In genomic region chr2:79111673-79112072, GRCm38 (mm10) we compare ENCODE assay signal across 22 mouse cellular contexts.
DNase-seq lines count a peak whose midpoint lies in the region; ATAC-seq and TF ChIP-seq lines count a peak whose summit lies in the region.
"Had no signal": no experiment of that assay in that cellular context is flagged by ENCODE, and none has a peak within 500 bp of the region (broad histone marks: within the 10 kb centered on the region; RNA-seq: fewer than 3 reads in every experiment).

No protein-coding gene starts in this region.

- no peaks in the 10 kb centered on the region for H3K9me3 ChIP-seq in forebrain, embryonic 14.5 days (replicated peaks; ENCODE audit: control insufficient read depth, low read length)
- H3K9me3 ChIP-seq in kidney, embryonic 14.5 days (ENCODE audit: control insufficient read depth, low read length) = no peaks in the 10 kb centered on the region

- peak; percentile 58 for ATAC-seq in CD4-positive, CD25-positive, alpha-beta regulatory T cell, adult 4 months
- ATAC-seq in activated CD4-positive, CD25-positive, alpha-beta regulatory T cell, adult 4 months = peak; percentile 36
- ATAC-seq in inflammation-experienced regulatory T-cells, adult 6 months = peak; percentile 52
- no peak for ATAC-seq in forebrain, embryonic 14.5 days
- ATAC-seq in megakaryocyte-erythroid progenitor cell, adult 5-6 weeks (replicated peaks; ENCODE audit: low FRiP score, low TSS enrichment, poor library complexity, severe bottlenecking) = no peak
- ATAC-seq in kidney, embryonic 14.5 days (ENCODE audit: low FRiP score, low TSS enrichment) = no peak
- ATAC-seq: Patski had no signal

- no peak overlapping the region for H3K9ac ChIP-seq in forebrain, embryonic 14.5 days (ENCODE audit: low read length)
- no peak overlapping the region for H3K9ac ChIP-seq in kidney, embryonic 14.5 days (ENCODE audit: low read depth, low read length)

- H3K4me2 ChIP-seq in forebrain, embryonic 14.5 days (ENCODE audit: low read length) = no peak overlapping the region
- no peak overlapping the region for H3K4me2 ChIP-seq in kidney, embryonic 14.5 days (replicated peaks; ENCODE audit: low read depth, low read length)

- no peak for TF ChIP-seq POLR2A in thymus, adult 2 months (IDR thresholded peaks at IDR 0.05; ENCODE audit: control insufficient read depth, extremely low read depth, insufficient read depth, low read length, poor library complexity)

- no peak overlapping the region for H3K27ac ChIP-seq in thymus, adult 2 months (ENCODE audit: control insufficient read depth, insufficient read depth, low read length)
- H3K27ac ChIP-seq in forebrain, embryonic 14.5 days (ENCODE audit: low read depth, low read length) = no peak overlapping the region
- no peak overlapping the region for H3K27ac ChIP-seq in kidney, embryonic 14.5 days (ENCODE audit: low read depth, low read length)

- H3K4me1 ChIP-seq in thymus, adult 2 months (replicated peaks; ENCODE audit: control insufficient read depth, insufficient read depth, low read length) = 0 out of 2 replicates have a peak, but pooled peaks cover 2% of the 10 kb centered on the region
- no peaks in the 10 kb centered on the region for H3K4me1 ChIP-seq in forebrain, embryonic 14.5 days (ENCODE audit: control insufficient read depth, insufficient read depth, low read length)
- no peaks in the 10 kb centered on the region for H3K4me1 ChIP-seq in kidney, embryonic 14.5 days (ENCODE audit: control insufficient read depth, insufficient read depth, low read length)

- H3K36me3 ChIP-seq in thymus, adult 2 months (ENCODE audit: control insufficient read depth, insufficient read depth, low read length) = no peaks in the 10 kb centered on the region
- no peaks in the 10 kb centered on the region for H3K36me3 ChIP-seq in forebrain, embryonic 14.5 days (ENCODE audit: control insufficient read depth, insufficient read depth, low read length)
- no peaks in the 10 kb centered on the region for H3K36me3 ChIP-seq in kidney, embryonic 14.5 days (ENCODE audit: control insufficient read depth, insufficient read depth, low read length)
- H3K36me3 ChIP-seq: G1E had no signal

- 49% methylated on average over 1 of the region's 1 CpGs for WGBS in thymus, adult 2 months
- WGBS in forebrain, embryonic 14.5 days = 97% methylated on average over 1 of the region's 1 CpGs
- WGBS in kidney, embryonic 14.5 days = 93% methylated on average over 1 of the region's 1 CpGs

- no peak overlapping the region for H3K4me3 ChIP-seq in thymus, adult 2 months (ENCODE audit: control insufficient read depth, insufficient read depth, low read length)
- no peak overlapping the region for H3K4me3 ChIP-seq in forebrain, embryonic 14.5 days (ENCODE audit: low read depth, low read length)
- no peak overlapping the region for H3K4me3 ChIP-seq in kidney, embryonic 14.5 days (ENCODE audit: low read length)

- DNase-seq in naive thymus-derived CD4-positive, alpha-beta T cell, adult 2 months (ENCODE audit: low read depth) = peak; percentile 29
- DNase-seq in thymus, adult 2 months = no peak
- no peak for DNase-seq in forebrain, embryonic 14.5 days (ENCODE audit: low spot score)
- DNase-seq: adrenal gland, adult 2 months; adrenal gland, adult 8-10 months; adrenal gland, postnatal 10 days; adrenal gland, postnatal 14 days; adrenal gland, postnatal 25 days; adrenal gland, postnatal 36 days; B cell, adult 2 months; cerebellum, adult 11 months; cerebellum, adult 11-12 months; cerebellum, adult 18-20 months; cerebellum, adult 2 months had no signal

- H3K27me3 ChIP-seq in thymus, adult 2 months (ENCODE audit: control insufficient read depth, insufficient read depth, low read length) = no peaks in the 10 kb centered on the region
- no peaks in the 10 kb centered on the region for H3K27me3 ChIP-seq in forebrain, embryonic 14.5 days (replicated peaks; ENCODE audit: control insufficient read depth, insufficient read depth, low read length)
- no peaks in the 10 kb centered on the region for H3K27me3 ChIP-seq in kidney, embryonic 14.5 days (ENCODE audit: control insufficient read depth, insufficient read depth, low read length)
- H3K27me3 ChIP-seq: CH12.LX had no signal

- no peak for TF ChIP-seq CTCF in thymus, adult 2 months (IDR thresholded peaks at IDR 0.05; ENCODE audit: borderline replicate concordance, control insufficient read depth, extremely low read depth, insufficient read depth, low read length, poor library complexity)

Comparison
In these comparisons a context has a peak if more than half of its experiments do, and no peak if none do; other contexts are left out.
1. ATAC-seq: peak in CD4-positive, CD25-positive, alpha-beta regulatory T cell, adult 4 months (single experiment), activated CD4-positive, CD25-positive, alpha-beta regulatory T cell, adult 4 months (single experiment) and inflammation-experienced regulatory T-cells, adult 6 months (single experiment); none in forebrain, embryonic 14.5 days (single experiment), megakaryocyte-erythroid progenitor cell, adult 5-6 weeks (single experiment) and kidney, embryonic 14.5 days (single experiment).